Mouse (Mus musculus): ENCODE data around the gene Efcc1. TPM values are rescaled to one million over a fixed set of nuclear protein-coding genes. Genes with fewer than 3 reads are reported as not detected.

The Efcc1 gene
- total and polyA plus RNA-seq, 3 experiments: 0.11 to 2.3 TPM; not detected in 1

DNA sequence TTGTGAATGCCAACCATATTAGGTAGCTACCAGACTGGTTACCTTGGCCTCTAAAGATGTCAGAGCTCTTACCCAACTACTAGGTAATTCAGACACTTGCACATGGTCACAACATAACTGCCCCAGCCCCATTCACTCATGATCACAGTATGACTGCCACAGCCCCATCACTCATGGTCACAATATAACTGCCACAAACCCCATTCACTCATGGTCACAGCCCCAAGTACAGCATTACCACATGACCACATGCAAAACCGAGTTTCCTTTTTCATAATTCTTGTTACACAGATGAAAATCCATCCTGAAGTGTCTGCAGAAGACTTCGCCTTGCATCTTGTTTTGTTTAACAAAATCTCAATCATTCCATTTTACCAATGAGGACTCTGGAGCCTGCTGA lies 17.4 kb downstream of the Efcc1 start:
- Histone ChIP-seq H3K4me3 (ENCODE audit: low read depth, low read length) (peak overlapping the region; percentile 46), H3K4me1 (ENCODE audit: insufficient read depth, low read depth, low read length) (peaks cover 45% of the 10 kb centered on the region)
- no peak for ATAC-seq (ENCODE audit: extremely low read depth, insufficient number of reproducible peaks, low FRiP score, poor library complexity, severe bottlenecking)

DNA sequence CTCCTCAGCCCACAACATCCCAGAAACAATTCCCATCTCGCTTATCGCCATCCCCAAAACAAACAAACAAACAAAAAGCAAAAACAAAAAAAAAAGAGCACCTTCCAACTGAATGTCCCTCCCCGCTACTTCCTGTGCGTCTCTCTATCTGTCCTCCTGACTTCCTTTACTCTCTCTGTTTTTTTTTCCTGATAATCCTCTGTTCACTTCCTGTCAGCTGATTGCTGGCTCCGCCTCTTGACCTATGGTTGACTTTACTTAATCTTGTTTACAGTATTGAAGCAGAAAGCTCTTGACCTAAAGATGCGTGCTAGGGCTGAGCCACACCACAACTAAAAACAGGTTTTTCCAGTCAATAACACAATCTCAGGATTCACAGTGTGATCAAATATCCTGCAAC lies 17.9 kb downstream of the Efcc1 start:
- peaks cover 47% of the 10 kb centered on the region for H3K4me1 ChIP-seq (ENCODE audit: insufficient read depth, low read depth, low read length)
- H3K9me3 ChIP-seq (replicated peaks): no peaks in the 10 kb centered on the region
- DNase-seq (ENCODE audit: low spot score) (no peak), ATAC-seq (ENCODE audit: extremely low read depth, insufficient number of reproducible peaks, low FRiP score, poor library complexity, severe bottlenecking) (peak; percentile 28; the same call in 1 of the 2 replicates)
- peak overlapping the region; percentile 46 for H3K4me3 ChIP-seq (ENCODE audit: low read depth, low read length)
- H3K36me3 ChIP-seq (replicated peaks): no peaks in the 10 kb centered on the region
- peaks cover 36% of the 10 kb centered on the region for H3K27me3 ChIP-seq (ENCODE audit: insufficient read depth, low read length)
- TF ChIP-seq TAL1 (conservative IDR thresholded peaks at IDR 0.05; ENCODE audit: low read depth, low read length) (no peak), CTCF (IDR thresholded peaks at IDR 0.05; ENCODE audit: low read depth, low read length) (no peak), POLR2AphosphoS5 (IDR thresholded peaks at IDR 0.05; ENCODE audit: insufficient replicate concordance, low read depth, low read length) (no peak), GATA2 (IDR thresholded peaks at IDR 0.05; ENCODE audit: borderline replicate concordance, low read depth, low read length) (no peak), GATA1 (IDR thresholded peaks at IDR 0.05; ENCODE audit: borderline replicate concordance, low read length) (no peak)

More for the DNA sequence above, 17.4 kb downstream of the Efcc1 start:
- no peaks in the 10 kb centered on the region for H3K36me3 ChIP-seq (replicated peaks)
- H3K9me3 ChIP-seq (replicated peaks): no peaks in the 10 kb centered on the region
- H3K27me3 ChIP-seq (ENCODE audit: insufficient read depth, low read length): peaks cover 31% of the 10 kb centered on the region
- DNase-seq (ENCODE audit: low spot score): no peak
- no peak for TF ChIP-seq GATA2 (IDR thresholded peaks at IDR 0.05; ENCODE audit: borderline replicate concordance, low read depth, low read length)
- no peak for TF ChIP-seq POLR2AphosphoS5 (IDR thresholded peaks at IDR 0.05; ENCODE audit: insufficient replicate concordance, low read depth, low read length)
- TF ChIP-seq GATA1 (IDR thresholded peaks at IDR 0.05; ENCODE audit: borderline replicate concordance, low read length): no peak
- no peak for TF ChIP-seq TAL1 (conservative IDR thresholded peaks at IDR 0.05; ENCODE audit: low read depth, low read length)
- no peak for TF ChIP-seq CTCF (IDR thresholded peaks at IDR 0.05; ENCODE audit: low read depth, low read length)

DNA sequence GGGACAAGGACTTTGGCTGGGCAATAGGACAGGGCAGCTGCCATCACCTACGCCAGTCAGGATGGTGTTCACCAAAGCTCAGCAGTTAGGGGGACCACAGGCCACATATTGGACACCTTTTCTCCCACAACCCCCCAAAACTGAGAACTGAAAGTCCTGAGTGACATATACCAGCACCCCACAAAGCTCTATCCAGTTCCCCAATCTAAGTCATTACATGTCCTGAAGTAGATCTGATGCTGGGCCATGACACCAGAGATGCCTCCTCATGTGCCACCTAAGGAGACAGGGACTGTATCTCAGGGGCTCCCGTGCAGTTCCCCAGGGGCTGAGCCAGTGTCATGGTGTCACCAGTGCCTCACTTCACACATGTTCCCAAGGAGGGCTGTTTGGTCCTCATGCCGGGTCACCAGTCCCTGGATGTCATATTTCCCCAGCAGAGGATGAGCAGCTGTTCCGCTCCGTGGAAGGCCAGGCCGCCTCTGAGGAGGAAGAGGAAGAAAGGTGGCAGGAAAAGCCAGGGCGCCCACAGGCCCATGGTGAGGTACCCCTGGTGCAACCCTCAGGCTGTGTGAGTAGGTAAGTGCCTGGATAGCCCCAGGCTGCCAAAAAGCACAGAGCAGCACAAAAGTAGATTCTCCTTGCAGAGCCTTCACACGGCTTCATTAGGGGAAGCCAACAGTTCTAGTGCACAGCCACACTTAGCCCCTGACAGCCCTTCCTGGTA lies 19.7 kb downstream of the Efcc1 start:
- H3K4me3 ChIP-seq (ENCODE audit: low read depth, low read length): no peak overlapping the region
- peaks cover 52% of the 10 kb centered on the region for H3K27me3 ChIP-seq (ENCODE audit: insufficient read depth, low read length)
- DNase-seq (ENCODE audit: low spot score) (no peak), ATAC-seq (ENCODE audit: extremely low read depth, insufficient number of reproducible peaks, low FRiP score, poor library complexity, severe bottlenecking) (no peak)
- no peaks in the 10 kb centered on the region for H3K9me3 ChIP-seq (replicated peaks)
- TF ChIP-seq TAL1 (conservative IDR thresholded peaks at IDR 0.05; ENCODE audit: low read depth, low read length) (no peak), POLR2AphosphoS5 (IDR thresholded peaks at IDR 0.05; ENCODE audit: insufficient replicate concordance, low read depth, low read length) (no peak), GATA2 (IDR thresholded peaks at IDR 0.05; ENCODE audit: borderline replicate concordance, low read depth, low read length) (no peak), CTCF (IDR thresholded peaks at IDR 0.05; ENCODE audit: low read depth, low read length) (no peak), GATA1 (IDR thresholded peaks at IDR 0.05; ENCODE audit: borderline replicate concordance, low read length) (no peak)
- H3K36me3 ChIP-seq (replicated peaks): no peaks in the 10 kb centered on the region
- peaks cover 55% of the 10 kb centered on the region for H3K4me1 ChIP-seq (ENCODE audit: insufficient read depth, low read depth, low read length)

DNA sequence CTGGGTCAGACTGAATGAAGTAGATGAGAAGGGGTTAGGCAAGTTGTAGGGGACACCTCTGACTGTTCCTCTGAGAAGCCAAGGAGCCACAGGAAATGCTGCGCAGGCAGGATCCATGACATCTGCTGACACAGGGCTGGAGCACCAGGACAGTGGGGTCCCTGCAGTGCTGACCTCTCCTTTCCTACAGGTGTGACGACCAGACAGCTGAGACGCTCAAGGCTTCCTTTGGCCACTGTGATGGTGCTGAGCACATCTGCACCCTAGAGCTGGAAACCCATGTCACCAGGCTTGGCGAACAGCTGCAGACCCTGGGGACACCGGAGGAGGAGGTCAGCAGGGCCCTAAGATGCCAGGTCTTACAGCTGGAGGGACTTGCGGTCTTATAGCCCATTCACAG lies 20.9 kb downstream of the Efcc1 start:
- no peaks in the 10 kb centered on the region for H3K9me3 ChIP-seq (replicated peaks)
- no peak for DNase-seq (ENCODE audit: low spot score)
- ATAC-seq (ENCODE audit: extremely low read depth, insufficient number of reproducible peaks, low FRiP score, poor library complexity, severe bottlenecking): no peak
- TF ChIP-seq CTCF (IDR thresholded peaks at IDR 0.05; ENCODE audit: low read depth, low read length) (no peak), GATA1 (IDR thresholded peaks at IDR 0.05; ENCODE audit: borderline replicate concordance, low read length) (no peak), POLR2AphosphoS5 (IDR thresholded peaks at IDR 0.05; ENCODE audit: insufficient replicate concordance, low read depth, low read length) (no peak), GATA2 (IDR thresholded peaks at IDR 0.05; ENCODE audit: borderline replicate concordance, low read depth, low read length) (no peak), TAL1 (conservative IDR thresholded peaks at IDR 0.05; ENCODE audit: low read depth, low read length) (no peak)
- H3K4me3 ChIP-seq (ENCODE audit: low read depth, low read length): no peak overlapping the region
- peaks cover 57% of the 10 kb centered on the region for H3K27me3 ChIP-seq (ENCODE audit: insufficient read depth, low read length)
- no peaks in the 10 kb centered on the region for H3K36me3 ChIP-seq (replicated peaks)
- H3K4me1 ChIP-seq (ENCODE audit: insufficient read depth, low read depth, low read length): peaks cover 46% of the 10 kb centered on the region

- no peak for ATAC-seq (ENCODE audit: extremely low read depth, insufficient number of reproducible peaks, low FRiP score, poor library complexity, severe bottlenecking)
- H3K9me3 ChIP-seq (replicated peaks): no peaks in the 10 kb centered on the region
- no peak overlapping the region for H3K4me3 ChIP-seq (ENCODE audit: low read depth, low read length)
- no peak for DNase-seq (ENCODE audit: low spot score)
- TF ChIP-seq POLR2AphosphoS5 (IDR thresholded peaks at IDR 0.05; ENCODE audit: insufficient replicate concordance, low read depth, low read length) (no peak), GATA2 (IDR thresholded peaks at IDR 0.05; ENCODE audit: borderline replicate concordance, low read depth, low read length) (no peak), GATA1 (IDR thresholded peaks at IDR 0.05; ENCODE audit: borderline replicate concordance, low read length) (no peak), TAL1 (conservative IDR thresholded peaks at IDR 0.05; ENCODE audit: low read depth, low read length) (no peak), CTCF (IDR thresholded peaks at IDR 0.05; ENCODE audit: low read depth, low read length) (no peak)
- H3K4me1 ChIP-seq (ENCODE audit: insufficient read depth, low read depth, low read length): peaks cover 19% of the 10 kb centered on the region
- H3K27me3 ChIP-seq (ENCODE audit: insufficient read depth, low read length): peaks cover 50% of the 10 kb centered on the region
- H3K36me3 ChIP-seq (replicated peaks): no peaks in the 10 kb centered on the region
Measured at GRCm38 (mm10) chr6:87755196-87755595, 24.5 kb downstream of the Efcc1 start.

DNA sequence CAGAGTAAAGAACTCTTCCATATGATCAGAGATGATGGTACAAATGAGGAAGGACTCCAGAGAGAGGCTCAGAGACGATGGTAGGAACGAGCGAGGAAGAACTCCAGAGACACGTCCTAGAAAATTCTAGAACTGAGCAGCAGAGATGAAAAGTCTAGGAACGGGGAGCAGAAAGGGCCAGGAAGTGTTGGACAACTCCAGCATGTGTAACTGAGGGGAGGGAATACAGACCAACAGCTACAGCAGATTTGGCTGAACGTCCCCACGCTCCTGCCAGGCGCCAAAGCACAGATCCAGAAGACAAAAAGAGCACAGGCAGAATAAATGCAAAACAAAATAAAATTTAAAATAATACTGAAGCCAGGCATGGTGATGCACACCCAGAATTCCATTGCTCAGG lies 26.2 kb downstream of the Efcc1 start:
- no peak for ATAC-seq (ENCODE audit: extremely low read depth, insufficient number of reproducible peaks, low FRiP score, poor library complexity, severe bottlenecking)
- Histone ChIP-seq H3K4me1 (ENCODE audit: insufficient read depth, low read depth, low read length) (peaks cover 21% of the 10 kb centered on the region), H3K4me3 (ENCODE audit: low read depth, low read length) (no peak overlapping the region), H3K27me3 (ENCODE audit: insufficient read depth, low read length) (peaks cover 33% of the 10 kb centered on the region), H3K36me3 (replicated peaks) (no peaks in the 10 kb centered on the region), H3K9me3 (replicated peaks) (no peaks in the 10 kb centered on the region)
- no peak for TF ChIP-seq GATA1 (IDR thresholded peaks at IDR 0.05; ENCODE audit: borderline replicate concordance, low read length)
- no peak for TF ChIP-seq GATA2 (IDR thresholded peaks at IDR 0.05; ENCODE audit: borderline replicate concordance, low read depth, low read length)
- no peak for TF ChIP-seq TAL1 (conservative IDR thresholded peaks at IDR 0.05; ENCODE audit: low read depth, low read length)
- TF ChIP-seq CTCF (IDR thresholded peaks at IDR 0.05; ENCODE audit: low read depth, low read length): no peak
- no peak for TF ChIP-seq POLR2AphosphoS5 (IDR thresholded peaks at IDR 0.05; ENCODE audit: insufficient replicate concordance, low read depth, low read length)
- no peak for DNase-seq (ENCODE audit: low spot score)
